Mouse (Mus musculus): ENCODE measurements around the gene Heca.
"Not testable (repeated sequence)": the region's sequence is repeated elsewhere in the genome, so short reads cannot be mapped to it uniquely, and the experiment has no call there.

Heca gene

GRCm38 (mm10) chr10:17827391-17827790 is 120.5 kb downstream of the Heca start:
- Histone ChIP-seq H3K27me3 (ENCODE audit: insufficient read depth, low read length) (0 out of 2 replicates have a peak, but pooled peaks cover 2% of the 10 kb centered on the region), H3K9me3 (ENCODE audit: low read length) (no peaks in the 10 kb centered on the region), H3K4me1 (replicated peaks; ENCODE audit: low read depth, low read length) (peaks cover 21% of the 10 kb centered on the region), H3K36me3 (ENCODE audit: insufficient read depth, low read length) (no peaks in the 10 kb centered on the region), H3K4me3 (replicated peaks; ENCODE audit: low read length) (peak overlapping the region; percentile 29; the same call in 1 of the 2 replicates)
- TF ChIP-seq CTCF (conservative IDR thresholded peaks at IDR 0.05; ENCODE audit: low read length) (no peak), POU5F1 (IDR thresholded peaks at IDR 0.05; ENCODE audit: borderline replicate concordance, low read length) (no peak), NANOG (IDR thresholded peaks at IDR 0.05; ENCODE audit: borderline replicate concordance, low read length) (no peak)

GRCm38 (mm10) chr10:17820422-17820821 is 127.4 kb downstream of the Heca start:
- Histone ChIP-seq H3K9me3 (ENCODE audit: low read length) (peaks cover 29% of the 10 kb centered on the region), H3K4me1 (replicated peaks; ENCODE audit: low read depth, low read length) (peaks cover 13% of the 10 kb centered on the region)
- H3K4me3 ChIP-seq (replicated peaks; ENCODE audit: low read length); H3K27me3 ChIP-seq (ENCODE audit: insufficient read depth, low read length); H3K36me3 ChIP-seq (ENCODE audit: insufficient read depth, low read length): not testable (repeated sequence)
- TF ChIP-seq NANOG (IDR thresholded peaks at IDR 0.05; ENCODE audit: borderline replicate concordance, low read length), result peak; percentile 27; the same call in 1 of the 2 replicates

Measured in E14TG2a.4 (cell line).